In the genomic region with DNA sequence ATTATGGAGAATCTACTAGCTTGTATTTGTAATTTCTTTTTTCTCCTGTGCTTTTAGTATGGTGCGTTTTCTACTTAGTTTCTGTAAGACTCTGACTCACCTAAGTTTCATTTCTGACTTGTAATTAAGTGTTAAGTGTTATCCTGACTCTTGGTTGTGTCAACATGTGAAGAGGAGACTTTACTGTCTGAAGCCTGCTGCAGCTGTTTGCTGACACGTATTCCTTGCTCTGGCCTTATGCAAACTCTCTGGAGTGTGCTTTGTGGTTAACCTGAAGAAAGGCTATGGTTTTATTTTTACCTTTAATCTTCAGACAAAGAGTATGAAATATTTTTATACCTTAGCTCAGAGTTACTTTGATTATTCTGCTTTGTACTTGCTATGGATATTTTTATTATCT, we compare ENCODE assay signal across 14 mouse cellular contexts.
"Had no signal": no experiment of that assay in that cellular context is flagged by ENCODE, and none has a peak within 500 bp of the region (broad histone marks: within the 10 kb centered on the region; RNA-seq: fewer than 3 reads in every experiment).

No protein-coding gene starts in this region.

- H3K4me3 ChIP-seq: kidney, embryonic 15.5 days; left cerebral cortex, adult 2 months; limb, embryonic 15.5 days; liver, embryonic 12.5 days; midbrain, embryonic 13.5 days; neural tube, embryonic 12.5 days; stomach, embryonic 15.5 days had no signal

- ATAC-seq: liver, embryonic 12.5 days; midbrain, embryonic 13.5 days had no signal

- H3K4me1 ChIP-seq: kidney, embryonic 15.5 days; limb, embryonic 15.5 days; liver, embryonic 12.5 days; neural tube, embryonic 12.5 days; stomach, embryonic 15.5 days had no signal

- H3K27ac ChIP-seq: kidney, embryonic 15.5 days; left cerebral cortex, adult 2 months; limb, embryonic 15.5 days; liver, embryonic 12.5 days; midbrain, embryonic 13.5 days; neural tube, embryonic 12.5 days; stomach, embryonic 15.5 days had no signal

- H3K4me2 ChIP-seq: kidney, embryonic 15.5 days; limb, embryonic 15.5 days; liver, embryonic 12.5 days; lung, embryonic 14.5 days; midbrain, embryonic 13.5 days; neural tube, embryonic 12.5 days; stomach, embryonic 15.5 days had no signal

- H3K9ac ChIP-seq: kidney, embryonic 15.5 days; limb, embryonic 15.5 days; liver, embryonic 12.5 days; lung, embryonic 14.5 days; midbrain, embryonic 13.5 days; neural tube, embryonic 12.5 days; stomach, embryonic 15.5 days had no signal

- H3K27me3 ChIP-seq: kidney, embryonic 15.5 days; limb, embryonic 15.5 days; liver, embryonic 12.5 days; midbrain, embryonic 13.5 days; neural tube, embryonic 12.5 days; stomach, embryonic 15.5 days had no signal

- DNase-seq: kidney, adult 2 months; kidney, postnatal 14 days; lung, embryonic 14.5 days; retina, postnatal 1 day; right cerebral cortex, postnatal 14 days; thymus, adult 2 months; thymus, postnatal 36 days had no signal

- H3K9me3 ChIP-seq: kidney, embryonic 15.5 days; limb, embryonic 15.5 days; liver, embryonic 12.5 days; midbrain, embryonic 13.5 days; neural tube, embryonic 12.5 days; stomach, embryonic 15.5 days had no signal
